Mouse (Mus musculus): ENCODE data around the gene Tkfc.

GRCm38 (mm10) chr19:10605293-10605900 lies at the start of gene Tkfc, which contains the start of gene Ddb1:
- no peak for TF ChIP-seq CTCF (IDR thresholded peaks at IDR 0.05; ENCODE audit: extremely low read depth, insufficient read depth, low read length)
- TF ChIP-seq POLR2A (IDR thresholded peaks at IDR 0.05; ENCODE audit: extremely low read depth, insufficient read depth, low read length) = peak; percentile 89
